Mouse (Mus musculus): ENCODE measurements at regions not wholly inside any gene's neighbourhood (a gene's known extent, or its start where the extent isn't known, plus 50 kb on each side); places are given as distances from the start of the nearest gene placed in this dataset.

GRCm38 (mm10) chr14:17606018-17606417 is 54.0 kb upstream of the Thrb start:
- Histone ChIP-seq H3K4me1 (ENCODE audit: control insufficient read depth, insufficient read depth, low read length) (no peaks in the 10 kb centered on the region), H3K27ac (ENCODE audit: insufficient read depth, low read depth, low read length) (no peak overlapping the region), H3K4me3 (ENCODE audit: insufficient read depth, low read length) (no peak overlapping the region)
- TF ChIP-seq POLR2A (IDR thresholded peaks at IDR 0.05; ENCODE audit: borderline replicate concordance, low read depth, low read length) (no peak), CTCF (IDR thresholded peaks at IDR 0.05; ENCODE audit: low read depth, low read length) (no peak)

GRCm38 (mm10) chr14:17607186-17607585 is 52.9 kb upstream of the Thrb start:
- Histone ChIP-seq H3K27ac (ENCODE audit: insufficient read depth, low read depth, low read length) (no peak overlapping the region), H3K4me1 (ENCODE audit: control insufficient read depth, insufficient read depth, low read length) (no peaks in the 10 kb centered on the region), H3K4me3 (ENCODE audit: insufficient read depth, low read length) (no peak overlapping the region)
- TF ChIP-seq CTCF (IDR thresholded peaks at IDR 0.05; ENCODE audit: low read depth, low read length) (no peak), POLR2A (IDR thresholded peaks at IDR 0.05; ENCODE audit: borderline replicate concordance, low read depth, low read length) (no peak)
